Mouse (Mus musculus) stomach, embryonic 14.5 days (tissue): ENCODE data around the gene Izumo3. TPM values are rescaled to one million over a fixed set of nuclear protein-coding genes. Genes with fewer than 3 reads are reported as not detected.
"Not testable (repeated sequence)": the region's sequence is repeated elsewhere in the genome, so short reads cannot be mapped to it uniquely, and the experiment has no call there.

Experiments used
- ATAC-seq: fragments of 200-750 bp; cut with Nextera tagmentation; 2 replicates; pipeline ENCODE4 v1.8.0; 2017; ENCODE audit warnings: low read depth, moderate TSS enrichment; ENCODE audit not compliant: insufficient number of reproducible peaks, insufficient read depth, low FRiP score
- H3K27ac ChIP-seq: fragments of 300-500 bp; sonication (generic); 2 replicates; pipeline ENCODE4 v1.5.1; 2014; ENCODE audit warnings: mild to moderate bottlenecking, low read length, moderate library complexity, mixed read lengths
- H3K27me3 ChIP-seq: fragments of 300-500 bp; sonication (generic); 2 replicates; pipeline ENCODE4 v1.6.1; 2014; ENCODE audit warnings: low read length, control low read depth, mixed read lengths; ENCODE audit not compliant: control insufficient read depth, insufficient read depth
- H3K36me3 ChIP-seq: fragments of 300-500 bp; sonication (generic); 2 replicates; pipeline ENCODE4 v1.6.1; 2014; ENCODE audit warnings: mild to moderate bottlenecking, control low read depth, low read length, moderate library complexity, mixed read lengths; ENCODE audit not compliant: control insufficient read depth, insufficient read depth
- H3K4me1 ChIP-seq: fragments of 300-500 bp; sonication (generic); 2 replicates; pipeline ENCODE4 v1.6.1; 2014; ENCODE audit warnings: low read length, control low read depth, mixed read lengths; ENCODE audit not compliant: control insufficient read depth, insufficient read depth
- H3K4me2 ChIP-seq: fragments of 300-500 bp; sonication (generic); replicated peaks from 2 replicates; pipeline ENCODE4 v1.6.1; 2014; ENCODE audit warnings: low read depth, low read length, control low read depth
- H3K4me3 ChIP-seq: fragments of 300-500 bp; sonication (generic); 2 replicates; pipeline ENCODE4 v1.5.1; 2014; ENCODE audit warnings: low read depth, low read length, control low read depth
- H3K9ac ChIP-seq: fragments of 300-500 bp; sonication (generic); replicated peaks from 2 replicates; pipeline ENCODE4 v1.6.1; 2014; ENCODE audit warnings: low read depth, mild to moderate bottlenecking, control low read depth, low read length, moderate library complexity, mixed read lengths
- H3K9me3 ChIP-seq: fragments of 300-500 bp; sonication (generic); 2 replicates; pipeline ENCODE4 v1.6.1; 2016; ENCODE audit warnings: low read depth, low read length, control low read depth; ENCODE audit not compliant: control insufficient read depth
- WGBS: fragments of 180-500 bp; shearing (Covaris S2); extraction: QIAGEN DNeasy Blood & Tissue Kit; methylation state at CpG from one replicate; pipeline ENCODE4 v1.1.7; 2014; 5-methylcytosine and 5-hydroxymethylcytosine counted together
- polyA plus RNA-seq: library from polyadenylated mRNA; unstranded; fragments of >200 nt; fragmentation: Nextera tagmentation; extraction: Ambion mirVana; gene quantifications from 2 replicates; pipeline ENCODE4 v1.2.1, GENCODE M21; 2014

The Izumo3 gene
- polyA plus RNA-seq = not detected in 2 replicates

DNA sequence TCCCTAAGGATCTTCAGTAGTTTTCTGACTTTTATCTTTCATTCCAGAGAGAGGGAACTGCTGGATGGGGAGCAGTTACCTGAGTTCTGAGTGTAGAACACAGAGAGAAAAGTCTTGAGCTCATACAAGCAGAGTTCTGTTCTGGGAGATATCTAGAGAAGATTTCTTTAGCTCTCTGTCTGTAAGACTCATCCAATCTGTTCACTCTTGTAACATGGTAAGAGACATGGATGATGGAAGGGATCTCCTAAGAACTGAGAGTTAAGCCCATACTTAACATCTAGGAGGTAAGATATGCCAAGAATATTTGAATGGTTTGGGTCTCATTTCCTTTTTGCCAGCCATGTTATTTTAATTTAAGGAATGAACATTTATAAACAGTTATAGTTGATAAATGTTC, at the start of gene Izumo3:
Izumo3 (minus strand) TSS at position 101 of the 400 bp plus-strand sequence.
- H3K27ac ChIP-seq = no peak within 1 kb of the TSS
- H3K36me3 ChIP-seq = no peaks in the 10 kb centered on the region
- H3K4me1 ChIP-seq = no peaks in the 10 kb centered on the region
- no peak within 1 kb of the TSS for H3K9ac ChIP-seq
- no peaks in the 10 kb centered on the region for H3K9me3 ChIP-seq
- no peak within 1 kb of the TSS for H3K4me3 ChIP-seq
- ATAC-seq = no peak
- H3K4me2 ChIP-seq = no peak within 1 kb of the TSS
- no peaks in the 10 kb centered on the region for H3K27me3 ChIP-seq

- H3K4me3 ChIP-seq, H3K27me3 ChIP-seq, H3K36me3 ChIP-seq, H3K9ac ChIP-seq, H3K4me1 ChIP-seq, ATAC-seq, H3K9me3 ChIP-seq, H3K27ac ChIP-seq, H3K4me2 ChIP-seq: not testable (repeated sequence)
- 92% methylated on average over 1 of the region's 1 CpGs for WGBS
Measured at GRCm38 (mm10) chr4:92191649-92192048, 44.6 kb upstream of the Izumo3 start, which contains the start of gene Gm12666. Gene Gm12666 (minus strand): TSS chr4:92191749.

- Histone ChIP-seq H3K9me3 (no peaks in the 10 kb centered on the region), H3K27me3 (no peaks in the 10 kb centered on the region), H3K9ac (no peak overlapping the region), H3K4me3 (no peak overlapping the region), H3K27ac (no peak overlapping the region), H3K36me3 (no peaks in the 10 kb centered on the region), H3K4me2 (no peak overlapping the region), H3K4me1 (no peaks in the 10 kb centered on the region)
- no peak for ATAC-seq
- 88% methylated on average over 1 of the region's 1 CpGs for WGBS
Measured at GRCm38 (mm10) chr4:92152646-92153045, 5.6 kb upstream of the Izumo3 start.

GRCm38 (mm10) chr4:92111390-92111988, 35.5 kb downstream of the Izumo3 start:
- no peak for ATAC-seq
- 46% methylated on average over 8 of the region's 8 CpGs for WGBS
- no peaks in the 10 kb centered on the region for H3K27me3 ChIP-seq

DNA sequence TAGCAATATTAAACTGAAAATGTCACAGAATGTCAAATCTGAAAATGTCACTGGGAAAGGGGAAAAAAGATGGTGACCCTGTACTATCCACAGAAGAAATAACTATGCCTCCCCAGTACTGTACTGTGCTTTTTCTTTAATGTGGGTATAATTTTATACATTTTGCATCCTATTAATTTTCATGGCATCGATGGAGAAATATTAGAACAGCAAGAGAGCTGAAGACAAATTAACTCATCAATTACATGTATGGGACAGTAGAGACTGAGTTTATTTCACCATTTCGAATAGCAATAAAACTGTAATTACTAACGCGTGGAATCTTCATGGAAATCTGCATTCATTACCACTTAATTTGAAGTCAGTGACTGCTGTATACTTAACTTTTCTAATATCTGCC, 49.6 kb downstream of the Izumo3 start:
- 87% methylated on average over 4 of the region's 4 CpGs for WGBS
- no peak for ATAC-seq
- no peak overlapping the region for H3K4me3 ChIP-seq
- H3K9ac ChIP-seq = no peak overlapping the region
- H3K9me3 ChIP-seq = no peaks in the 10 kb centered on the region
- no peaks in the 10 kb centered on the region for H3K27me3 ChIP-seq
- H3K27ac ChIP-seq = no peak overlapping the region
- no peaks in the 10 kb centered on the region for H3K36me3 ChIP-seq
- no peak overlapping the region for H3K4me2 ChIP-seq
- H3K4me1 ChIP-seq = no peaks in the 10 kb centered on the region

More at GRCm38 (mm10) chr4:92111390-92111988, 35.5 kb downstream of the Izumo3 start:
- H3K4me2 ChIP-seq = no peak overlapping the region
- no peak overlapping the region for H3K4me3 ChIP-seq
- H3K9ac ChIP-seq = no peak overlapping the region
- no peaks in the 10 kb centered on the region for H3K4me1 ChIP-seq
- no peak overlapping the region for H3K27ac ChIP-seq
- no peaks in the 10 kb centered on the region for H3K9me3 ChIP-seq
- H3K36me3 ChIP-seq = no peaks in the 10 kb centered on the region

DNA sequence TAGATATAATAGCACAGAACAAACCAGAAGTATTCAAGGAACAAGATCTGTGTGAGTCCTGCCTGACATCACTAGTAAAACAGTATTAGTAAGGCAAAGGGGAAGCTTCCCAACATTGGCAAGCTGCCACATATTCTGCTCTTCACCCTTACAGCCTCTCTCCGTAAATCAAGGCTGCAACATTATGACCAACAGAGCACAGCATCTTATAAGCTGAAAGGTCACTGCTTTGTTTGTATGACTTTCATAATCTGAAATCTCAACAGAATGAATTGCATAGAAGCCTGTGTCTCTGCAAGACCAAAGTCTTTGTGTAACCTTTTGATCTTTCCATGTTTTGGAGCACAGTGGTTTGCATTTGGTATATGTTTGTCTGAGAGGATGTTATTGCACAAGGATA, 51.1 kb downstream of the Izumo3 start:
- H3K4me1 ChIP-seq = no peaks in the 10 kb centered on the region
- WGBS = 50% methylated on average over 1 of the region's 1 CpGs
- no peak for ATAC-seq
- no peak overlapping the region for H3K27ac ChIP-seq
- no peaks in the 10 kb centered on the region for H3K9me3 ChIP-seq
- H3K27me3 ChIP-seq = no peaks in the 10 kb centered on the region
- H3K4me2 ChIP-seq = no peak overlapping the region
- H3K36me3 ChIP-seq = no peaks in the 10 kb centered on the region
- no peak overlapping the region for H3K9ac ChIP-seq
- H3K4me3 ChIP-seq = no peak overlapping the region

Other genes starting within 250 kb of the Izumo3 start
- gene Gm12666, start 44.5 kb upstream of the Izumo3 start, polyA plus RNA-seq = 0.39 TPM in 1 of 2 replicates, not detected in the other